Mouse (Mus musculus) left cerebral cortex, postnatal 36 days (tissue): ENCODE results near the gene Kmt2d. TPM values are rescaled to one million over a fixed set of nuclear protein-coding genes. Genes with fewer than 3 reads are reported as not detected.

Source experiments
- DNase-seq, 2 experiments: peaks; one replicate each; pipeline ENCODE4 v3.0.0; 2021 to 2022; ENCODE audit warnings: low spot score in 2 of 2, mixed read lengths in 1 of 2
- intact Hi-C: fragments of 180-260 bp; cut with DNase I; formaldehyde crosslinking; loops from one replicate; pipeline ENCODE4 v1.15.1; 2025
- total RNA-seq, 2 experiments: library from RNA; stranded (reverse); gene quantifications; 2 replicates each; pipeline ENCODE4 v1.2.3; 2021

The Kmt2d gene
- total RNA-seq, 2 experiments from 2014 or later, result 69.9 to 98.8 TPM

GRCm38 (mm10) chr15:98807895-98808650 is 62.9 kb downstream of the Kmt2d start:
- intact Hi-C loops, result loop anchor here (2.0 kb wide), 1 partner anchor 23 kb away; the partner anchor contains the start of gene Prkag1
- DNase-seq, result peak; percentile 87

GRCm38 (mm10) chr15:98806809-98807770 is 63.9 kb downstream of the Kmt2d start:
- intact Hi-C loops, result no loop called here
- peak in 1 of 2 experiments; percentile 56 for DNase-seq

GRCm38 (mm10) chr15:98806071-98806808 is 64.8 kb downstream of the Kmt2d start:
- no peak for DNase-seq
- intact Hi-C loops, result no loop called here

- intact Hi-C loops, result no loop called here
These were observed 65.5 kb downstream of the Kmt2d start for GRCm38 (mm10) chr15:98805324-98806040.

GRCm38 (mm10) chr15:98804054-98804453 is 67.0 kb downstream of the Kmt2d start:
- intact Hi-C loops, result no loop called here
- peak; percentile 89 to 90 for DNase-seq

More at GRCm38 (mm10) chr15:98805324-98806040, 65.5 kb downstream of the Kmt2d start:
- DNase-seq, result peak; percentile 75 to 80

- intact Hi-C loops, result no loop called here
These were observed 68.1 kb downstream of the Kmt2d start for GRCm38 (mm10) chr15:98802926-98803325.

GRCm38 (mm10) chr15:98799396-98799795 is 71.6 kb downstream of the Kmt2d start:
- peak; percentile 71 to 76 for DNase-seq
- intact Hi-C loops, result loop anchor here (5.0 kb wide), 1 partner anchor 37 kb away; the partner anchor contains the start of gene Arf3

More at GRCm38 (mm10) chr15:98802926-98803325, 68.1 kb downstream of the Kmt2d start:
- DNase-seq, result no peak

GRCm38 (mm10) chr15:98798903-98799302 is 72.1 kb downstream of the Kmt2d start:
- DNase-seq, result no peak
- intact Hi-C loops, result loop anchor here (5.0 kb wide), 1 partner anchor 37 kb away; the partner anchor contains the start of gene Arf3

- DNase-seq, result no peak
- intact Hi-C loops, result loop anchor here (5.0 kb wide), 1 partner anchor 36 kb away; the partner anchor contains the start of gene Arf3
These were observed 73.0 kb downstream of the Kmt2d start for GRCm38 (mm10) chr15:98797835-98798492.

GRCm38 (mm10) chr15:98796803-98797595 is 74.0 kb downstream of the Kmt2d start:
- DNase-seq, result no peak
- intact Hi-C loops, result loop anchor here (5.0 kb wide), 1 partner anchor 35 kb away; the partner anchor contains the start of gene Arf3

- DNase-seq, result no peak
- intact Hi-C loops, result no loop called here
These were observed 77.8 kb downstream of the Kmt2d start for GRCm38 (mm10) chr15:98793141-98793698.

- peak in 1 of 2 experiments; percentile 49 for DNase-seq
These were observed 78.6 kb downstream of the Kmt2d start for GRCm38 (mm10) chr15:98792233-98793020.

GRCm38 (mm10) chr15:98791771-98792170 is 79.2 kb downstream of the Kmt2d start:
- DNase-seq, result no peak
- intact Hi-C loops, result no loop called here

More at GRCm38 (mm10) chr15:98792233-98793020, 78.6 kb downstream of the Kmt2d start:
- intact Hi-C loops, result no loop called here

GRCm38 (mm10) chr15:98791221-98791620 is 79.8 kb downstream of the Kmt2d start:
- no peak for DNase-seq
- intact Hi-C loops, result no loop called here

GRCm38 (mm10) chr15:98790761-98791160 is 80.2 kb downstream of the Kmt2d start:
- intact Hi-C loops, result no loop called here
- DNase-seq, result no peak
